Mouse (Mus musculus) adrenal gland, postnatal 25 days (tissue): ENCODE results near the gene Cdkn1a. TPM values are rescaled to one million over a fixed set of nuclear protein-coding genes. Genes with fewer than 3 reads are reported as not detected.

Experiments used
- DNase-seq: peaks from one replicate; pipeline ENCODE4 v3.0.0; 2021; ENCODE audit warnings: mixed read lengths
- total RNA-seq: library from RNA; stranded (reverse); gene quantifications from 2 replicates; pipeline ENCODE4 v1.2.3, GENCODE M21; 2021

The Cdkn1a gene
- total RNA-seq, 1 experiment from 2014 or later = 8.9 TPM

GRCm38 (mm10) chr17:29117006-29117648, 26.4 kb downstream of the Cdkn1a start:
- no peak for DNase-seq

- no peak for DNase-seq
Observed at GRCm38 (mm10) chr17:29118057-29118456, 27.3 kb downstream of the Cdkn1a start.

GRCm38 (mm10) chr17:29120666-29121065, 29.9 kb downstream of the Cdkn1a start:
- DNase-seq = no peak

GRCm38 (mm10) chr17:29122817-29123216, 32.0 kb downstream of the Cdkn1a start:
- peak; percentile 61 for DNase-seq

- no peak for DNase-seq
Observed at GRCm38 (mm10) chr17:29123578-29124174, 32.9 kb downstream of the Cdkn1a start.

GRCm38 (mm10) chr17:29126561-29126960, 35.8 kb downstream of the Cdkn1a start:
- no peak for DNase-seq

GRCm38 (mm10) chr17:29129341-29129740, 38.6 kb downstream of the Cdkn1a start:
- DNase-seq = no peak

- no peak for DNase-seq
Observed at GRCm38 (mm10) chr17:29135066-29135465, 44.3 kb downstream of the Cdkn1a start.

- DNase-seq = peak; percentile 67
Observed at GRCm38 (mm10) chr17:29136236-29136635, 45.5 kb downstream of the Cdkn1a start.

GRCm38 (mm10) chr17:29137906-29138305, 47.1 kb downstream of the Cdkn1a start:
- DNase-seq = no peak

- DNase-seq = no peak
Observed at GRCm38 (mm10) chr17:29141577-29141976, 50.8 kb downstream of the Cdkn1a start.

- DNase-seq = no peak
Observed at GRCm38 (mm10) chr17:29143266-29143665, 52.5 kb downstream of the Cdkn1a start.

- no peak for DNase-seq
Observed at GRCm38 (mm10) chr17:29145101-29145500, 54.3 kb downstream of the Cdkn1a start.

GRCm38 (mm10) chr17:29147273-29147672, 56.5 kb downstream of the Cdkn1a start:
- no peak for DNase-seq

- no peak for DNase-seq
Observed at GRCm38 (mm10) chr17:29147773-29148172, 57.0 kb downstream of the Cdkn1a start.

GRCm38 (mm10) chr17:29149766-29150165, 59.0 kb downstream of the Cdkn1a start:
- no peak for DNase-seq

Other genes starting within 250 kb of the Cdkn1a start
- gene Pnpla1, start 232.6 kb upstream of the Cdkn1a start, total RNA-seq = 0.09 TPM in 1 of 2 replicates, not detected in the other
- gene 4930539E08Rik, start 175.7 kb upstream of the Cdkn1a start, total RNA-seq = not detected in 2 replicates
- not detected in 2 replicates for gene Pxt1, start 147.1 kb upstream of the Cdkn1a start, total RNA-seq
- gene Kctd20, start 139.0 kb upstream of the Cdkn1a start, total RNA-seq = 47.8 and 69.8 TPM in 2 replicates
- gene Stk38, start 83.0 kb upstream of the Cdkn1a start, total RNA-seq = 79.5 TPM in 2 replicates
- gene Srsf3, start 58.3 kb upstream of the Cdkn1a start, total RNA-seq = 119 and 172 TPM in 2 replicates
- 0.30 and 0.86 TPM in 2 replicates for gene Rab44, start 23.2 kb downstream of the Cdkn1a start, total RNA-seq
- gene Cpne5, start 147.2 kb downstream of the Cdkn1a start, total RNA-seq = 0.33 and 0.52 TPM in 2 replicates
- 22.3 and 28.9 TPM in 2 replicates for gene Ppil1, start 173.2 kb downstream of the Cdkn1a start, total RNA-seq
- gene BC004004, start 177.8 kb downstream of the Cdkn1a start, total RNA-seq = 116 and 134 TPM in 2 replicates
- 9.5 and 13.2 TPM in 2 replicates for gene Pi16, start 226.7 kb downstream of the Cdkn1a start, total RNA-seq